Mouse (Mus musculus) heart, postnatal 25 days (tissue): ENCODE results near the gene Bend7. TPM values are rescaled to one million over a fixed set of nuclear protein-coding genes. Genes with fewer than 3 reads are reported as not detected.

Experiments
- total RNA-seq, 2 experiments: library from RNA; stranded (reverse); gene quantifications; 2 replicates each; pipeline ENCODE4 v1.2.3; 2021

Gene Bend7
- total RNA-seq, 2 experiments from 2014 or later, result 5.4 to 5.6 TPM

Other genes starting within 250 kb of the Bend7 start
- gene Prpf18, start 65.7 kb upstream of the Bend7 start, total RNA-seq, result 10 to 100 TPM; 33.3 to 38.3 TPM
- 10 to 100 TPM; 14.0 to 16.8 TPM for gene Sephs1, start 163.7 kb downstream of the Bend7 start, total RNA-seq
- 100 to 1,000 TPM; 713 to 718 TPM for gene Phyh, start 201.2 kb downstream of the Bend7 start, total RNA-seq